Mouse (Mus musculus): ENCODE measurements at regions not wholly inside any gene's neighbourhood (a gene's known extent, or its start where the extent isn't known, plus 50 kb on each side); places are given as distances from the start of the nearest gene placed in this dataset.
"Not testable (repeated sequence)": the region's sequence is repeated elsewhere in the genome, so short reads cannot be mapped to it uniquely, and the experiment has no call there.

DNA sequence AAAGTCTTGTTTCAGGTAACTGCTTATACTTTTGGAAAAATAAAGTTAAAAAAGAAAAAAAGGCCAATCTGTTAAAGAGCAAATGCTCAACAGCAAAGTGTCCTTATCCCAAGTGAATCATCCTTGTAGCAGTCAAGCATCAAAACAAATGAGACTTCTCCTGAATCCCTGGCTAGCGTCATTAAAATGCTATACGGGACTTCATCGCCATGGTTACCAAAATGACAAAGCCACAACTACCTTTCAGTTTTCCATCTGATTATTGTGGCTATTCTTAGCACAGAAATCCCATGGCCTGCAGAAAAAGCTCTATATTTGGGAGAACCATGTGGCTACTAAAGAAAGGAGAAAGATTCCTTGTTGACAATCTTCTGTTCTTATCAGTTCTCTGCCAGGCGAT lies 322.7 kb downstream of the Arl4a start:
- no peak for DNase-seq

DNA sequence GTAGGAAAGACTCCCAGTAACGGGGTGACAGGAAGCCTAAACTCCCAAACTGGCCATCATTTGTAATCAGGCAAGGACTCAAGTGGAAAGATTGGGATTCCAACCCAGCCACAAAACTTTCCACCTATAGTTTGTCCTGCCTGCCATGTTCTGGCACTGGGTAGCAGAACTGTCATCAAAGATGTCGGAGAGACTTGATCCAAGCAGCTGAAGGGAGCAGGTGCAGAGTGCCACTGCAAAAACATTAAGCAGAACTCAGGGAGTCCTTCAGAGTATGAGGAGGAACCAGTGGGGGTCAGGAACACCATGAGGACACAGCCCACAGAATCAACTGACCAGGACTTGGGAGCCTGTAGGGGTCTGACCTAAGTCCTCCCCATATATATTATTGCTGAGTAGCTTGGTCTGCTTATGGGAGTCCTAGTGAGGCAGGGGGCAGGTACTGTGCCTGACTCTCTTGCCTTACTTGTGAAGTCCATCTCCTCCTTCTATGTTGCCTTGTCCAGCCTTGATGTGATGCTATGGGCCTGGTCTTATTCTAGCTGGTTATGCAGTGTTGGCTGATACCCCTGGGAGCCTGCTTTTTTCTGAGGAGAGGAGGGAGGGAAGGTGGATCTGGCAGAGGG lies 323.5 kb downstream of the Arl4a start:
- DNase-seq = no peak

DNA sequence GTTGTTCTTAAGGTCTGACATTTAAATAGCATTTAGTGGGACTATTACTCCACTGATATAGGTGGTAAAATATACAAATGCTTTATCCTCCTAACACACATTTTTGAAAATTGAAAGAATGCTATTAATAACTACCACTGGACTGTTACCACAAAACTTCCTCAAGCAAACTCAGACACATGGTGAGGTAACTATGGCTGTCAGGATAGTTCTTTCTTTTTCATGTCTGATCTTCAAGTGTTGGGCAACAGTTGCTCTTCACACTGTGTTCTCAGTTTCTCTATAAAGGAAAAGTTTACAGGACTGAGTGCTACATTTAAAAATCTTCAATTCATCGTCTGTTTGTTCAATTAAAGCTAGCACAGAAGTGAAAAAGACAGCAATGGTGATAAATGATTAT lies 326.0 kb downstream of the Arl4a start:
- no peak for DNase-seq

DNA sequence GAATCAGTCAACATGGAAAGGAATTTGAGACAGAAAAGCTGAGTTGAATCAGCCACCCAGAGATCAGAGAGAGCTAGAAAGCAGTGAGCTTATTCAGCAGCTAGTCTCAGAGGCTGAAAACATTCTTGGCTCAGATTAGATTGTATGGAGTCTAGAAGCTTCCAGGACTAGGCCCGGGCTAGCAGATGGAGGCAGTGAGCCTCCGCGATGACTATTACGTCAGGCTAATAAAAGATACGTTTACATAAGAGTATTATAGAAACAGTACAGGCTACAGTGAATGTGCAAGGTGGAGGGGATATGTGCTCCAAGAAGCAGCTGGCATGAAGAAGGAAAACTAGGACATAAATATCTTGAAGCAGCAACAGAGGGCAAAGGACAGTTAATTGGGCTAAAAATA lies 328.0 kb downstream of the Arl4a start:
- DNase-seq = no peak

DNA sequence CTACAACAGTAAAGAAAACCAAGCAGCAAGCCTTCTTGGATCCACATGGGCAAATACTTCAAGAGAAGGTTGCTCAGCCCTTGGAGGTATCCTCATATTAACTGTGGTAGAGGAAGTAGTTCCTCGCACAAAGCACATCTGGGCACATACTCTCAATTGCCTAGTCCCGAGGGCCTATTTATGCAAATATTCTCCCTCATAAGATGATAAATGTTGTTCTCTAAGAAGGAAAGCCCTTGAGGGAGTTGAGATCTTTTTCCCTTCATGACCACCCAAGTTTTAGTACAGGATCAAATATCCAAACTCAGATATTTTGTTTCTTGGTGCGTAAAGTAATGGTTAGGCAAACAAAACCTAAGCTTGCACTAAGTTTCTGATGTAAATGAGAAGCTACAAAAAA lies 340.6 kb downstream of the Arl4a start:
- no peak for DNase-seq

DNA sequence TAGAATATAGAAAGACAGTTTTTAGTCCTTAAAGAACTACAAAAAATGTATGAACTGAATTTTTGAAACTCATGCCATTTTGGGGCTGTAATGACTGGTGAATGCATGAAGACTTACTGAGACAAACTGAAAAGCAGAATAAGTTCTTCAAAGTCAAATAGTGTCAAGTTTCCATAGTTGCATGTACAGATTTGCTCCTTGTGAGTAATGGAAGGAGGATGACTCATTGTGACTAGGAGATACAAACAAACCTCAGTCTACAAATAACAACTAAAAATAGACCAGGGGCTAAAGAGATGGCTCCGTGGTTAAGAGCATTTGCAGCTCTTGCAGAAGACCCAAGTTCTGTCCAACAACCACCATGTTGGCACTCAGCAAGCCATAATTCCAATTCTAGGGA lies 342.5 kb downstream of the Arl4a start:
- DNase-seq = no peak

DNA sequence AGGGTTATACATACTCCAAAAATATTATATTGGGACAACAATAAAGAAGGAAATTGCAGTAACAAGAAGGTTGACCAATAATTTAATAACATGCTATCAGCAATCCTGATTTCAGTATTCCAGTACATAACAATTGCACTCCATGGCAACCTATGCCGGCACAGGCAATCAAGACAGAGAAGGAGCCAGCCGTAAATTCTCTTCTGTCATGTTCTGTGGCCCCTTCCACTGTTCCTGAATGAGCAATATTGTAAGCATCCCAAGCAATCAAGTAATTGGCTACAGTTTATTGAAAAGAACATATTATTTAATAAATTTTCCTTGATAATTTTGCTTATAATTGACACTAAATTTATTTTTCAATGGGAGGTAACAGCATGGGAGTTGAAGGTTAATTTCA lies 345.8 kb downstream of the Arl4a start:
- no peak for DNase-seq

DNA sequence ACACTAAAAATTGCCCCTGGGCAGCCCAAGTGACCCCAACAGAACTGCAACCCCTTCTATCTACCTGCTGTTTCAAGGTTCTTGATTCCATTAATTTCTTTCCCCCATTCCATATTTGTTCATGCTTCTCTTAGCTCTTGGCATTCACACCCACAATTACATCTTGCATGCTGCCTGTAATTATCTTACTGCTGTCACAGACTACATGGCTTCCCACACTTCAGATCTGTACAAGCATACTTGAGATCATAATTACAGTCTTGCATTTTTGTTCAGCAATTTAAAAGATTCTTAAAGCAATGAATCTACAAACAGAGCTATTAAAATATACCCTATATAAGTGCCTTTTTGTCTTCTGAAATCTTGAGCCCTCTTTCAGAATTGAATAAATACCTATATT lies 352.4 kb downstream of the Arl4a start:
- no peak for DNase-seq

DNA sequence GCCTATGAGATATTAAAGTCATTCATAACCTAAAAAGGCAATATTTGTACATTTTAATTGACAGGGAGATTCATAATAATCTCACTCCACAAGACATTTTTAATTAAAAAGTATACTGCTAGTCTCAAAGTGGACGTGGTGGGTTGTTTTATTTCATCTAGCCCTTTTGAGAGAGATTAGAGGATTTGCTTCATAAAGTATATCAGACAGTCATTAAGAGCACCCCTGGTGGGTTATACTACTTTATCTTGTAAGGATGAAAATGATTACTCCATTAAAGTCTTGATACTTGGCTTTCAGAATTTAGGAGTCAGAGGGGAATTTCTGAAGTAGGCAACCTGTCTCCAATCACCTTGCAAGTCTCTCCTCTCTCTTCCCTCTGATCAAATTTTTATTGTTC lies 355.7 kb downstream of the Arl4a start:
- no peak for DNase-seq

DNA sequence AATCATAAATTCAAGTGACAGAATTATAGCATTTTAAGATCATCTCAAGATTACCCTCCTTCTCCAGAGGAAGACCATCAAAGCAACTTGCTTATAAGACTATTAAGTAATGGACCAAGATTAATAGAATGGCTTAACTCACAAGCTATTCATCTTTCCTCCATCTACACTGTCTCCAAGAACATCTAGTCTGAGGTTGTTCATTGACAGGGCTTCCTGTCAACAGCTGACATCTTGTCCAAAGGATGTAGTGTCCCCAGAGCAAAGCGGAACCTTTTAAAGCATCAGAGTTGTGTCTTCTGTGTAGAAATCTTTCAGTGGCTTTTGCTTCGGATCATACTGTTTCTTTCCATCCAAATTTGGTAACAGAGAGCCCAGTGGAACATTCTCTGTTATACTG lies 362.2 kb downstream of the Arl4a start:
- DNase-seq = no peak

DNA sequence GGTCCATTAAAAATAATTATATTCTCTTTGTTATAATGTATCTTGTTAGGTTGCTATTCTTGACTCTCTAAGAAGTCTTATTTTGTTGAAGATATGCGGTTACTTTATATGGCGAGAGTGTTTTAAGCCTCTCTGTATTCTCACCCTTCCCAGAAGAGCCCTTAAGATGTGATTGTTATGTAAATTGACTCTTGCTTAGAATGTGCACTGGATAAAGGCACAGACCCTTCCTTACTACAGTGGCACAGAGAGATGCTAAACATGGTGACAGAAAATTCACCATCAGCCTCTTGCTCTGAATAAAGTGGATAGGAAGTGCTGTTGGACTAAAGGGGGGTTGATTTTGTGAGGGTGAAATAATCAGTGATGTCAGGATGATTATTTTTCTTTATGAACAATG lies 370.1 kb downstream of the Arl4a start:
- no peak for DNase-seq

DNA sequence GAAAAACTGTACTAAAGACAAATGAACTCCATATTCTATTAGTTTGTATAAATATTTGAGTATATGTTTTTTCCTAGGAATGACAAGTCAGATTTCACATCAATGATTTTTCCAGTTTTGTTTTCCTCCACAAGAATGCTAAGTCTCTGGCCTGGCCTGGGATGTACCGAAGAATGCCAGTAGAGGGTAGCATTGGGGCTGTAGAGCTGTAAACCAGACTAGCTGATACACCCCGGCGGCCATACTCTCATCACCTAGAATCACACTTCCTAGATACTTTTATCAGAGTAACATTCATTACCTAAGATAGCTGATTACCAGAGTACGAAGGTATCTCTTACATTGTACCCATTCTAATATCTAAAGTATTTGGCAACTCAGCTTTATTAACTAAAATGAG lies 372.4 kb downstream of the Arl4a start:
- no peak for DNase-seq

DNA sequence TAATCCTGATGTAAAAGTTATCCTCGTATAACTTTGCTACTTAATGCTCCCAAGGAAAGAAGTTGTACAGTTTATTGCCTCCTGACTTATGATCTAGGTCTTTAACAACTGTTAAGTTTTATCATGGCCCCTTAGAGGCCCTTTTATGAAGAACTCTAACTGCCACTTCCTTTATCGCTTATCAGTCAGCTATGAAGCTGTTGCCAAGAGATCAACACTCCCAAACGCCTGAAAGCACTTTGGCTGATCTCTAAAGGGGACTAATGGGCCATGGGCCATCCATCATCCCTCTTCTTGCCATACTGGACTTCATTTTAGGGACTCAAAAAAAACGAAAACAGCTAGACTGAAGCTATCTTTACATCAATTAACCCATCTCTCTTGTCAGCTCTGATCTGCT lies 377.4 kb downstream of the Arl4a start:
- DNase-seq = no peak

DNA sequence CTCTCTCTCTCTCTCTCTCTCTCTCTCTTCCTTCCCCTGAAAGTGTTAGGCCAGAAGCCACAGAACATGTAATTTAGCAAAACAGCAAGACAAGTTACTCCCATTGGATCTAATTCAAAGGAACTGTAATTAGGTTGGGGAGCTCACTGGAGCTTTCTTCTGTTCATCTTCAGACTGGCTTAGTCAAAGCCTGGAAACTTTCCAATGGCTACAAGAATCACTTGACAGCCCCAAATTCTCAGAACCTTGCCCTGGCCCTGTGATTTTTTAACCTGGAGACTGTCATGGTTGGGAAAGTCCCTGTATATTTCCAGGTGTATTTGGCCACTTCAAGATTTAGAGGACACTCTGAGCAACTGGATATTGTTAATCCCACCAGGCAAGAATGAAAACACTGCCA lies 381.2 kb downstream of the Arl4a start:
- DNase-seq = no peak

DNA sequence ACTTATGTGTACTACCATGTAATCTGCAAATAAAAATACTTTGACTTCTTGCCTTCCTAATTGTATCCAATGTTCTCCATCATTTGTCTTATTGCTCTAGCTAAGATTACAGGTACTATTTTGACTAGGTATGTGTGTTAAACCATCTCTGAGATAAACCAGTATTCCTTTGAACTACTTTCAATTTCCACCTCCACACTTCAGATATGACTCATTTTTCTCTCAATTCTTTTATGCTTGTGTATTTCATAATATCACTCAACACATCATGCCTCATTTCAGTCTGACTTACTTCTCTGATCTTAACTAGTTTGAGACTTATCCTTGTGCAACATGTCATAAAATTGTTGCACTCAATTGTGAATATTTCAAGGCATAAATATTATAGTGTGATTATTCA lies 388.9 kb downstream of the Arl4a start:
- no peak for DNase-seq

DNA sequence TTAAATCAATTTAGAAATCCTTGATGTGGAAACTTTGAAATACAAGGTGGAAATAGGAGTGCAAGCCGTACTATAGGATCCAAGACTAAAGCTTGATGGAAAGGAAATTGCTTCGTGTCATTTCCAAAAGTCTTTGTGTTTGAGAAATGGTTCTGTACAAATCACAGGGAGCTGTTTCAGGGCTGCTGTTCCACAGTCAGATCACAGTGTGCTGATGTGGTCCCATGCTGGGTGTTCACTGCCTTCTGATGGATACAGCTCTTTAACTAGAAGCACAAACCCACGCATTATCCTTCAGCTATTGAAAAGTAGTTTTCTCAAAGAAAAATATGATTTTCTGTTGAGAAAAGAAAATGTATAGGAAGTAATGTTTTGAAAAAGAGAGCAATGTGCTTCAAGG lies 391.3 kb downstream of the Arl4a start:
- DNase-seq = no peak

DNA sequence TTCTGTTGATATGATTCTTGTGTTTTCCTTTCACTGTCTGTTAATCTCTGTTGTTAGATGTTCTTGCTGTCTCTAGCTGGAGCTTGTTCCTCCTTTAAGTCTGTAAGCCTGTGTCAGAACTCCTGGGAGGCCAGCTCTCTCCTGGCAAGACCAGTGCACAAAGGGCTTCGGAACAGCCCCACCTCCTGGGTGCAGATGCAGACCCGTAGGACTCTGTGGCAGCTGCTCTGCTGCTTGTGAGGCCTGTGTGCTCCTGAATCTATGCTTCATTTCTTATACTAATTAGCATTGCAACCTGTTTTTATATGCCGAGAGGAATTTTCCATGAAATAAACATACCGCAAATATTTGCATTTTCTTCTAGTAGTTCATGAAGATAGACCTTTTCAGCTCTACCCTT lies 392.2 kb downstream of the Arl4a start:
- no peak for DNase-seq

DNA sequence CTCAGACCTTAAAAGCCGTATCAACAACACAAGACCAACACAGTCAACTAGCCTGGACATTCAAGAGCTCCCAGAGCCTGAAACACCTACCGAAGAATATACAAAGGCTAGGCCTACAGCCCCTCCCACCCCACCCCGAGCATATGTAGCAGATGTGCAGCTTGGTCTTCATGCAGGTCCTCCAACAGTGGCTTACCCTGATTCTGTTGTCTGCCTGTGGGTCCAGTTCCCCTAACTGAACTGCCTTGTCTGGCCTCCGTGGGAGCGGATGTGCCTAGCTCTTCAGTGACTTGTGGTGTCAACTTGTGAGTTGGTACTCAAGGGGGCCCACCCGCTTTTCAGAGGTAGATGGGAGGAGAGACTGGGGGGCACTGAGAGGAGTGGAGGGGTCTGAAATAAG lies 398.6 kb downstream of the Arl4a start:
- DNase-seq = no peak

DNA sequence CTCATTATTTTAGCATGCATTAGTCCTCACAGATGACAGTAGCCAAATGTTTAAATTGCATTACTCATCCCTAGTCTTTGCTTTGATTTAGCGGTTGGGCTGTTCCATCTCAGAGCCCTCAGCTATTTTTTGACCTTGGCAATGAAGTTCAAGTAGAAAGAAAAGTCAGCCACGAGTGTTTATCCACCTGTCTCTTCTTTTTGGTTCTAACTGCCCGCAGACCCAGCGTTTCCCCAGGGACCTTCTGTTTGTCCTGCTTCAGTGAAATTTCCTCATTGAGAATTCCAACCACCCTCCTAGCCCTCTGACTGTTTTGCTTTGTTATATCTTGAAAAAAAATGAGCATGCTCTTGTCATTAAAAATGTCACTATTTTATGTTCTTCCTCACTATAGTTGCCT lies 403.5 kb downstream of the Arl4a start:
- DNase-seq = no peak

DNA sequence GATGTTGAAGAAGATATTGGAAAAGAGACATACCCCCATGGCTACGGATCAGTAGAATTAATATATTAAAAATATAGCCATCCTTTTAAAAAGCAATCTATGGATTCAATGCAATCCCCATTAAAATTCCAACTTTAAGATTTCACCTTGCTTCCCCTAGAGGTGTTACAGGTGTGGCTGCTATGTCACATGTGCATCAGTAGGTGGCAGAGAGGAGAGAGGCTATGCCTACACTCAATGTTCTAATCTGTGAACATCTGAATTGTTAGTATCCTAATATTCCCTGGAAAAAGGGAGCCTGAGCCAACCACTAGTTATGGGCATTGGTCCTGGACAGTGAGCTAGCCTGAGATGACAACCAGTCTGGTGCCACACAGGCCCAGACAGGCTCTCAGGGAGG lies 416.6 kb downstream of the Arl4a start:
- no peak for DNase-seq

DNA sequence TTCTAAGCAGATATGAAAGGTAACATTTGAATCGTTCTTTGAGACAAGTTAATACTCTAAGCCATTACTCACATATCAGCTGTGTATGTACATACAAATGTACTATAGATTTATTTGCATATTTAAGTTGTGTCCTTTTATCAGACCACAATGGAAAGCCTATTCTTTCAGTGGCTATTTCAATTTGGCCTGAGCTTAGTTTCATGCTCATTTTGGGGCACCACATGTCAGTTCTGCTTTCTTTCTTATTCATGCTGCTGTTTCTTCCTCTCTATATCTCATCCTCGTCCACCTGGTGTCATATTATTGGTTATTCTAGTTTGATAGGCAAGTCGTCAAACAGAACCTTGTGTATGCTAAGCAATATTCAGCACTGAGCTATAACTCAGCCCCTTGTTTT lies 432.5 kb downstream of the Arl4a start:
- DNase-seq = no peak

DNA sequence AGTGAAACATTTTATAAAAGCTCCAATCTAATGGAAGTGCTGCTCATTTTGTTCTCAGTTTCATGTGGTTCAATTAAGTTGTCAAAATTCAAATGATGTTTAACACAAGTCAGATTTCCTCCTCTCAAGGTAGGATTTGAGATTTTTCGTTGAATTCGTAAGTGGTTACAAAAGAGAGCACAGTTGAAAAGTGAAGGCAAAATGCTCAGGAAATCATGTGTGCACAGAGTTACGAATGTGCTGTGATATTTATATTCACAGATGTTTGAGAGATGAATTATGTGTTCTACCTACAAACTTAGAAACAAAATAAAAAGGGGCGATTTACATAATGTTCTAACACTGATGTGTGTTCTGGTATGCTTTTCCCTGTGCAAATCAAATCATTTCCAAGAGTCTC lies 433.1 kb downstream of the Arl4a start:
- DNase-seq = no peak

DNA sequence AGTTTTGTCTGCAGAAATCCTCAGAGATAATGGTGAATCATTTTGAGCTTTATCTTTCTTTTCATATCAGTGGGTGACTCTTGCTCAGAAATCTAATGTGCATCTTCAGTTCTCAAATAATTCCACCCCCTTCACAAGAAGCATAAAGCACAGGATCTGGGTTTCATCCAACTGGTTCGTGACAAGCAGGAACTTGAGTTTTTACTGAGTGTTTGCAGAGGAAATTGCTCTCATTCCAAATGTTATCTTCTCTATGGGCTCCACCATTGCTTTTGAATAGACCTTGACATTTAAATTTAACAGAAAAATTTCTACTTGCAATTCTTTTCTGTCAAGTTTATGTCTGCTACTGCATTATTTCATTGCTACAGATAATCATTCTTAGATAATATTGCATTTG lies 443.1 kb downstream of the Arl4a start:
- no peak for DNase-seq

DNA sequence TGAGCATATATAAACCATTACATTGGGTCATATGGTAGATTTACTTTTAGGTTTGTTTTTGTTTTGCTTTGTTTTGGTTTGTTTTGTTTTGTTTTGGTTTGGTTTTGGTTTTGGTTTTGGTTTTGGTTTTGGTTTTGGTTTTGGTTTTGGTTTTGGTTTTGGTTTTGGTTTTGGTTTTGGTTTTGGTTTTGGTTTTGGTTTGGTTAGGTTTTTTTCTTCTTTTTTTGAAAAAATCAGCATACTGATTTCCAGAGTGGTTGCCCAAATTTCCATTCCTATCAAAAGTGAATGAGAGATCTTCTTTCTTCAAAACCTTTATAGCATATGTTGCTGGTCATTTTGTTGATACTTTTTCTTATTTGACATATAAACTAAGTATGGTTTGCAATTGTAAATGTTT lies 444.0 kb downstream of the Arl4a start:
- not testable (repeated sequence) for DNase-seq

DNA sequence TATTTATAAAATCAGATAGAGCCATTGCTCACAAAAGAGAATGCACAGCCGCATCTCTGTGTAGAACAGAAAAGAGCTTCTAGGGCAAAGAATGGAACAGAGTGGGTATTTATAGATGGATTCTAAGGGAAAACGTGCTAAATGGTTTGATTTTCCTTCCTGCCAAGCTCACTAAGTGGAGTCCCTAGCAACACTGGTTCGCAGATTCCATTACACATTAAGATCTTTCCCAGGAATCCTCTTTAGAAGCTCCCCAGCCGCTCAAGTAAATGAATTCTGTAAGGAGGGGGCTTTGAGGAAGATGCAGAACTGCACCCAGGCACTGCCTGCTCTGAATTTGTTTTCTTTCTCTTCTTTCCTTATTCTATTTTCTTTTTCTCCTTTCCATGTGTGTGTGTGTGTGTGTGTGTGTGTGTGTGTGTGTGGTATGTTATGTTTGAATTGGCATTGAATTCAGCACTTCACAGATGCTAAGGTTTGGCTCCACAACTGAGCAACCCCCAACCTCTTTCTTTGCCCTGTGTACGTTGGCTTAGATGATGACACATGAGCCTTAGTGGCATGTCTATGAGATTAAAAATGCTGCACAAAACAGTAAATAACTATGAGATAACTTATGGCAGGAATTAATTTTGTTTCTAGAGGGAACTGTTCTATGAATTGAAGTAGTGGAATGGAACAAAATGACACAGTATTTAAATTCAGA lies 450.5 kb downstream of the Arl4a start:
- no peak for DNase-seq

Measured in heart, adult 11 months (tissue).